Mouse (Mus musculus): Measurements from ENCODE around the gene Sned1. TPM values are rescaled to one million over a fixed set of nuclear protein-coding genes. Genes with fewer than 3 reads are reported as not detected.
A peak's percentile ranks its signal among the peaks of the same experiment; 100 is the strongest.

Sned1 gene
- polyA plus RNA-seq, 1 experiment, result 0.03 TPM

DNA sequence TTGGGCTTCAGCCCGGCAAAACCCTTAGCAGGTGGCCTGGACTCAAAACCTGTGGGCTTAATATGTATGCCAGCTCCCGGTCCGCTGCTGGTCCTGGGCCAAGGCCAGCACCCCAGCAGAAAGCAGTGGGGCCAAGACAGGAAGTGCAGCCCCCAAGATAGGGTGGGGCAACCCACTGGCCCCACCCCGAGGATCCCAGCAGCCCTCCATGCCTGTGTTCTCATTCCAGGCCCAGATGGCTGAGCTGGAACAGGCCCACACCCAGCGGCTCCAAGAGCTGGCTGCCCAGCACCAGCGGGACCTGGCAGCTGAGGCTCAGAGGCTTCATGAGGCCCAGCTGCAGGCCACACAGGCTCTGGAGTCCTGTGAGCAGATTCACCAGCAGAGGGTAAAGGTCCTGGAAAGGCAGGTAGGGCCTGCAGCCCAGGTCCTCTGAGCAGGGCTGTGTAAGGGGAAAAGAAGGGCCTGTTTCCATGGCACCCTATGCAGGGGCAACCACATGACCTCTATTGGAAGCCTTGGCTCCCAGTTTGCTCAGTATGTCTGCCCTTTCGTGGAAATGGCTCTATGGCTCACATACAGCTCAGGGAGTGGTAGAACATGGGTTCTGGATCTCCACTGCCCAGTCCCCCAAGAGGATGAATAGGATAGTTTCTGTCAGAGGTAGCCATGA lies 8.2 kb upstream of the Sned1 start:
- H3K4me3 ChIP-seq (replicated peaks), result no peak overlapping the region
- no peaks in the 10 kb centered on the region for H3K36me3 ChIP-seq (replicated peaks; ENCODE audit: low read length)
- peaks cover 5% of the 10 kb centered on the region; the same call in 1 of the 2 replicates for H3K4me1 ChIP-seq
- H3K9me3 ChIP-seq, result no peaks in the 10 kb centered on the region
- peaks cover 72% of the 10 kb centered on the region for H3K27me3 ChIP-seq (replicated peaks)
- TF ChIP-seq FLI1 (IDR thresholded peaks at IDR 0.05; ENCODE audit: low read length) (no peak), GATA1 (IDR thresholded peaks at IDR 0.05; ENCODE audit: borderline replicate concordance, low read length) (no peak)

DNA sequence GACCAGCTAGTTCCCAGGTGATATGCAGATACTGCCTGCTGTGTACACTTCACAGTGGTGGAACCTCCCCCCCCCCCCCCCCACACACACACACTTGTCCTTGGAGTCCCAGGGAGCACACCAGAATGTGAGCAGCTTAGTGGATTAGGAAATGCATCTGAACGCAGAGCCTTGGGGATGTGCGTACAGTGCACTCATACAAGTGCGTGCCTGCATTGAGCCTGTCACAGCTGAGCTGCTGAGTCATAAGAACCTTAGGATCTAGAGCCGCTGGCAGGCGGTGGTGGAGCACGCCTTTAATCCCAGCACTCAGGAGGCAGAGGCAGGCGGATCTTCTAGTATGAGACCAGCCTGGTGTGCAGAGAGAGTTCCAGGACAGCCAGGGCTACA lies 7.7 kb upstream of the Sned1 start:
- peaks cover 73% of the 10 kb centered on the region for H3K27me3 ChIP-seq (replicated peaks)
- no peak overlapping the region for H3K4me3 ChIP-seq (replicated peaks)
- no peaks in the 10 kb centered on the region for H3K9me3 ChIP-seq
- H3K36me3 ChIP-seq (replicated peaks; ENCODE audit: low read length), result no peaks in the 10 kb centered on the region
- no peak for TF ChIP-seq FLI1 (IDR thresholded peaks at IDR 0.05; ENCODE audit: low read length)
- no peak for TF ChIP-seq GATA1 (IDR thresholded peaks at IDR 0.05; ENCODE audit: borderline replicate concordance, low read length)
- peaks cover 5% of the 10 kb centered on the region; the same call in 1 of the 2 replicates for H3K4me1 ChIP-seq

DNA sequence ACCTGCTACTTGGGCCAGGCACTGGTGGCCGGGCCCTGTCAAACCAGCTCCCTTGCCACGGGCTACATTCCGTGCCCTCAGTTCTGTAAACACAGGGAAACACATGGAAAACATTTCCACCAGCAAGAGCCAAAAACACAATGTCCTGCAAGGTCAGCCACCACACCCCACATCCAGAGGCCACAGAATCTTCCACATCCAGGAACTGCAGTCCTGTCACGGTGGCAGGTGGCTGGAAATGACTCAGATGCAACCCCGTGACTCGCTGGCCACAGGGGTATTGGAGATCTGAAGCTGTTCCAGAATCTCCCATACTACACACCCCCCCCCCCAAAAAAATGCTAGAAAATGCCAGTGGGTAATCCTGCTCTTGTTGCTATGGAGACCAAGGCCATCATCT lies 6.4 kb upstream of the Sned1 start:
- Histone ChIP-seq H3K36me3 (replicated peaks; ENCODE audit: low read length) (no peaks in the 10 kb centered on the region), H3K27me3 (replicated peaks) (peaks cover 72% of the 10 kb centered on the region), H3K4me1 (peaks cover under 1% of the 10 kb centered on the region; the same call in 1 of the 2 replicates), H3K9me3 (no peaks in the 10 kb centered on the region), H3K4me3 (replicated peaks) (no peak overlapping the region)
- TF ChIP-seq GATA1 (IDR thresholded peaks at IDR 0.05; ENCODE audit: borderline replicate concordance, low read length) (no peak), FLI1 (IDR thresholded peaks at IDR 0.05; ENCODE audit: low read length) (no peak)

DNA sequence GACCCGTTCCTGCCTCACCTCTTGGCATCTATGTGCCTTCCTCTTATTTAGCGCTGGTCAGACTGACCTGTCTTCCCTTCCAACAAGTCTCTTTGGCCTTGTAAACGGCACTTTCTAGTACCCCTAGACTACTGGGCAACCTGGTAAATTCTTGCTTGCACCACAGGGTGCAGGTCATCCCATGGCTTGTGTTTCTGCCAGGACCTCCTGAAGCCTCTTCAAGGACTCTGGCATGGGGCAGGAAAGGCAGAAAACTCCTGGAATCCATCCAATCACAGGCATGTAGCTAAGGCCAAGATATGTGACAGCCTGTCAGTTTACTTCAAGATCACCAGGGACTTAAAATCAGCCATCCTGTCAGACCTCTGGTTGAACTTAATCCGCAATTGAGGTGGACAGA lies 6.0 kb upstream of the Sned1 start:
- Histone ChIP-seq H3K9me3 (no peaks in the 10 kb centered on the region), H3K4me3 (replicated peaks) (no peak overlapping the region), H3K27me3 (replicated peaks) (peaks cover 72% of the 10 kb centered on the region), H3K36me3 (replicated peaks; ENCODE audit: low read length) (no peaks in the 10 kb centered on the region), H3K4me1 (no peaks in the 10 kb centered on the region)
- TF ChIP-seq GATA1 (IDR thresholded peaks at IDR 0.05; ENCODE audit: borderline replicate concordance, low read length) (no peak), FLI1 (IDR thresholded peaks at IDR 0.05; ENCODE audit: low read length) (no peak)

DNA sequence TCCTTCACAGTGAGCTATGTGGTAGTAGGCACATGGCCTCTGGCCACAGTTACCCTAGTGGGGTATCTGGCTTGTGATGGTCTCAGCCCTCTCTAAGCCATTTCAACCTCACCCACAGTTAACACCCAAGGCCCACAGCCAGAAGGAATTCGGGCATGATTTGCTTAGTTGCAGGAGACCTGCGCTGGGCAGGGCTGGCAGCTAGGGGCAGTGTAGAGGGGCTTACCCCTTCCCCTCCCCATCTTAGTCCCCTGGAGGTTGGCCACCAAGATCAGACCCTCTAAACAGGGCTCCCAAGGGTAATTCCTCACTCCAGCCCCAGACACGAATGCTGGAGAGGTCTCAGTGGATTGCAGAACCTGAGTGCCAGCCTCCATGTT lies 894 bp downstream of the Sned1 start:
- Histone ChIP-seq H3K4me1 (peaks cover 16% of the 10 kb centered on the region), H3K36me3 (replicated peaks; ENCODE audit: low read length) (no peaks in the 10 kb centered on the region), H3K4me3 (replicated peaks) (peak overlapping the region; percentile 92), H3K9me3 (peaks cover 3% of the 10 kb centered on the region; the same call in 1 of the 2 replicates), H3K27me3 (replicated peaks) (peaks cover 78% of the 10 kb centered on the region)
- TF ChIP-seq FLI1 (IDR thresholded peaks at IDR 0.05; ENCODE audit: low read length), result no peak
- TF ChIP-seq GATA1 (IDR thresholded peaks at IDR 0.05; ENCODE audit: borderline replicate concordance, low read length), result no peak

DNA sequence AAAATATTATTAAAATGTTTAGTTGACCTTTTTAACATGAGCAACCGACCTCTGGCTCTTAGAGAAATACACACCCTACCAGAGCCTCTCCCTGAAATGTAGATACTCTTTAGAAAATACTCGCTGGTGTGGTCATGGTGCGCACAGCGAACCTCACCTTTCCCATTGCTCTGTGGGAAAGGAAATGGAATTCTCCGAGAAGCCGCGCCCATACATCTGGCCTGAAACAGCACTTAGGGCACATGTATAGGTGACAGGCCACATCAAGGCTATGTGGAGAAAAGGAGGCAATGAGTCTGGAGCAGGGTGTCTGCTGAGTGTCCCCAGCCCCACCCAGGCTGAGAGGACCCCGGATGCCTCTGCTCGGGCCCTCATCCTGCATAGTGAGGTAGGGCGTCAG lies 2.0 kb downstream of the Sned1 start:
- Histone ChIP-seq H3K27me3 (replicated peaks) (peaks cover 74% of the 10 kb centered on the region), H3K9me3 (peaks cover 3% of the 10 kb centered on the region; the same call in 1 of the 2 replicates), H3K4me3 (replicated peaks) (no peak overlapping the region), H3K4me1 (peaks cover 16% of the 10 kb centered on the region), H3K36me3 (replicated peaks; ENCODE audit: low read length) (no peaks in the 10 kb centered on the region)
- TF ChIP-seq GATA1 (IDR thresholded peaks at IDR 0.05; ENCODE audit: borderline replicate concordance, low read length) (no peak), FLI1 (IDR thresholded peaks at IDR 0.05; ENCODE audit: low read length) (no peak)

DNA sequence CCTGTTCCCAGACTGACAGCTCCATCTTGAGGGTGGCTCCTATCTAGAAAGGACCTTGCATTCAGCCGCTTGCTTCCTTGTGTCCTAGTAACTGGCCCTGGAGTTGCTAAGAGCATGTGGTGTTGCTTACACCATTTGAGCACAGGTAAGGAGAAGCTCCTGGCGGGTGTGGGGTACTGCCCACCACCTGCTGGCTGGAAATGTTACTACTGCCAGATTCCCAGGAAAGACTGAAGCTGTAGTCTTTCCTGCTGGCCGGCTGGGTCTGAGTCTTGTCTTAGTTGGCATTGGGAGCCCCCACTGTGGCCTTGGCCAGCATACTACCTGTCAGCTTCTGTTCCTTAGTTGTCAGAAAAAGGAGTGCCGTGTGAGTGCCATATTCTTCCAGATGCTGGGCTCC lies 2.6 kb downstream of the Sned1 start:
- Histone ChIP-seq H3K4me1 (peaks cover 16% of the 10 kb centered on the region), H3K9me3 (peaks cover 3% of the 10 kb centered on the region; the same call in 1 of the 2 replicates), H3K36me3 (replicated peaks; ENCODE audit: low read length) (no peaks in the 10 kb centered on the region), H3K27me3 (replicated peaks) (peaks cover 69% of the 10 kb centered on the region), H3K4me3 (replicated peaks) (no peak overlapping the region)
- TF ChIP-seq GATA1 (IDR thresholded peaks at IDR 0.05; ENCODE audit: borderline replicate concordance, low read length), result no peak

DNA sequence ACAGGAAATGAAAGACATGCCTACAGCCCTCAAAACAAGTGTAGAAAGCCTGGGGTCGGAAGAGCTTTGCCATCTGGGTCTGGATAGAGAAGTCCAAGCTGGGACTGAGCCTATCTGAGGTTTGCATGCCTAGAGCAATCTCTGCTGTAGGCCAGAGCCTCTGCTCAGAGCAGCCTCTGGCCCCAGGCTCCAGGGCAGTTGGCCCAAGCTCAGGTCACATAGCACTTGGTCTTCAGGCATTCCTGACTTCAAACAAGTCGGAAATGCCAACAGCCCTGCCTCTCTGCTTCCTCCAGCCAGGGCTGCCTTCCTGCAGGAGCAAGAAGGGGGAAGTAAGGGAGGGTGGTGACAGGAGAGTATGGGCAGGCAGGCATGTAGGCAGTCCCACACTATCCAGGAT lies 10.3 kb downstream of the Sned1 start:
- no peak overlapping the region for H3K4me3 ChIP-seq (replicated peaks)
- H3K27me3 ChIP-seq (replicated peaks), result peaks cover 32% of the 10 kb centered on the region
- no peaks in the 10 kb centered on the region for H3K9me3 ChIP-seq
- peaks cover 9% of the 10 kb centered on the region for H3K4me1 ChIP-seq
- TF ChIP-seq GATA1 (IDR thresholded peaks at IDR 0.05; ENCODE audit: borderline replicate concordance, low read length) (no peak), FLI1 (IDR thresholded peaks at IDR 0.05; ENCODE audit: low read length) (no peak)
- no peaks in the 10 kb centered on the region for H3K36me3 ChIP-seq (replicated peaks; ENCODE audit: low read length)

DNA sequence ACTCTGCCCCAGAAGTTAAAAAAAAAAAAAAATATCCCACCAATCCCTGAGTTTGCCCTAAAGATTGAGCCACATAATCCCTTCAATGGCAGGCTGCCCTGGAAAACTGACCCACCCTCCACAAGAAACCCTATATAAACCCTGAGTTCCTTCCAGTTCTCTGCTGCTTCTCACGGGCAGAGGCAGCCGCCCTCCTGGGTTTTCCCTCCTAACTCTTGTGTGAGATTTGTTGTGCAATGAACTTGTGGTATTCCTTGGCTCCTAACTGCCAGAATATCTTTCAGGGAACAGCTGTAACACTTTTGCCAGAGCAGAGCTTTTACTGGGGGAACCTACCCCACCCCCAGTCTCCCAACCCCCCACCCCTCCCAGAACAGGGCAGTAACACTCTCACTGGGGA lies 16.9 kb downstream of the Sned1 start:
- H3K4me1 ChIP-seq, result peaks cover 3% of the 10 kb centered on the region
- TF ChIP-seq FLI1 (IDR thresholded peaks at IDR 0.05; ENCODE audit: low read length) (no peak), GATA1 (IDR thresholded peaks at IDR 0.05; ENCODE audit: borderline replicate concordance, low read length) (no peak)
- H3K9me3 ChIP-seq, result no peaks in the 10 kb centered on the region
- no peaks in the 10 kb centered on the region for H3K36me3 ChIP-seq (replicated peaks; ENCODE audit: low read length)
- peaks cover 43% of the 10 kb centered on the region for H3K27me3 ChIP-seq (replicated peaks)
- H3K4me3 ChIP-seq (replicated peaks), result no peak overlapping the region

DNA sequence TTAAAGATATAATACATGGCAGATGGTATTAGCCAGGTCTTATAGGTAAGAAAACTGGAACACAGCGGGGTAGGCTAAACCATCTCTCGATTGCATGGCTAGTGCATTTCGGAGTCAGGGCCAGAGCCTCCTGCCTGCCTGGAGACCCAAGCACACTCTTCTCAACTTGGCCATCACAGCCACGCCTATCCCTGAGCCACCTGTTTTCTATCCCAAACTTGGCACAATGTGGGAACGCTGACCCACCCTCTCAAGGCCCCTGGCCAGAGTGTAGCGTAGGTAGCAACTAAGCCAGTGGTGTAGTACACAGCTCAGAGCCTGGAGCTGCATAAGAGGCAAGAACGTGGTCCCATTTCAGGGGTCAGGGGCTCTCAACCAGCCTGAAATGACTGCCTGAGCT lies 20.1 kb downstream of the Sned1 start:
- TF ChIP-seq GATA1 (IDR thresholded peaks at IDR 0.05; ENCODE audit: borderline replicate concordance, low read length), result no peak
- TF ChIP-seq FLI1 (IDR thresholded peaks at IDR 0.05; ENCODE audit: low read length), result no peak
- H3K9me3 ChIP-seq, result no peaks in the 10 kb centered on the region
- no peak overlapping the region for H3K4me3 ChIP-seq (replicated peaks)
- H3K4me1 ChIP-seq, result no peaks in the 10 kb centered on the region
- peaks cover 56% of the 10 kb centered on the region for H3K27me3 ChIP-seq (replicated peaks)
- no peaks in the 10 kb centered on the region for H3K36me3 ChIP-seq (replicated peaks; ENCODE audit: low read length)
